Mouse (Mus musculus) CH12.LX (cell line): Measurements from ENCODE around the gene Tex14. TPM values are rescaled to one million over a fixed set of nuclear protein-coding genes. Genes with fewer than 3 reads are reported as not detected.

Source experiments
- DNase-seq: peaks from one replicate; pipeline ENCODE4 v3.0.0-alpha.2; 2013; ENCODE audit errors: extremely low read depth
- H3K27ac ChIP-seq: 2 replicates; pipeline ENCODE4 v1.5.1; 2012; ENCODE audit warnings: low read depth, mild to moderate bottlenecking, control low read depth, moderate library complexity; ENCODE audit not compliant: insufficient read depth
- H3K27me3 ChIP-seq: replicated peaks from 2 replicates; pipeline ENCODE3; 2012; ENCODE audit warnings: inconsistent platforms
- H3K36me3 ChIP-seq, 2 experiments: replicated peaks in 1 of 2; 2 replicates each; pipeline versions ENCODE3 to v1.6.1; 2012; ENCODE audit warnings: inconsistent platforms in 1 of 2, low read length in 1 of 2, mild to moderate bottlenecking in 1 of 2, mixed read lengths in 1 of 2, moderate library complexity in 1 of 2; ENCODE audit not compliant: control insufficient read depth in 1 of 2, insufficient read depth in 1 of 2
- H3K4me1 ChIP-seq, 2 experiments: 2 replicates each; pipeline ENCODE4 v1.6.1; 2012; ENCODE audit warnings: inconsistent platforms in 1 of 2, moderate library complexity in 1 of 2; ENCODE audit not compliant: insufficient read depth in 2 of 2, control insufficient read depth in 1 of 2
- H3K4me2 ChIP-seq: 2 replicates; pipeline ENCODE4 v1.6.1; 2012; ENCODE audit warnings: low read depth, mild to moderate bottlenecking, control low read depth; ENCODE audit not compliant: poor library complexity, insufficient read depth, severe bottlenecking
- H3K4me3 ChIP-seq, 3 experiments: fragments of 150-350 bp in 1 of 3; sonication (generic) in 1 of 3; replicated peaks in 1 of 3; 2 replicates each; pipeline versions ENCODE3 to v1.5.1; 2011 to 2012; ENCODE audit warnings: low read depth in 2 of 3, low read length in 2 of 3, mild to moderate bottlenecking in 2 of 3, moderate library complexity in 2 of 3, control low read depth in 1 of 3, improper control_type of control experiment in 1 of 3, inconsistent platforms in 1 of 3, mixed read lengths in 1 of 3; ENCODE audit not compliant: poor library complexity in 1 of 3
- H3K79me2 ChIP-seq: replicated peaks from 2 replicates; pipeline ENCODE4 v1.6.1; 2012; ENCODE audit warnings: mild to moderate bottlenecking, moderate library complexity; ENCODE audit not compliant: control insufficient read depth, poor library complexity, insufficient read depth, severe bottlenecking; ENCODE audit errors: extremely low read depth
- H3K9ac ChIP-seq: 2 replicates; pipeline ENCODE4 v1.6.1; 2012; ENCODE audit warnings: low read depth, mild to moderate bottlenecking, control low read depth, moderate library complexity; ENCODE audit not compliant: insufficient read depth
- H3K9me3 ChIP-seq: replicated peaks from 2 replicates; pipeline ENCODE3; 2012; ENCODE audit warnings: low read length, inconsistent platforms, mixed read lengths
- CHD1 ChIP-seq: IDR thresholded peaks from 2 replicates; pipeline ENCODE4 v1.6.1; 2012; ENCODE audit warnings: low read depth, low read length, improper control_type of control experiment, inconsistent platforms
- CHD2 ChIP-seq: IDR thresholded peaks from 2 replicates; pipeline ENCODE4 v1.6.1; 2011; ENCODE audit warnings: low read length, improper control_type of control experiment
- CTCF ChIP-seq, 2 experiments: IDR thresholded peaks in 1 of 2; conservative IDR thresholded peaks in 1 of 2; 2 replicates each; pipeline ENCODE4 v1.5.1; 2011 to 2012; ENCODE audit warnings: low read depth in 2 of 2, low read length in 2 of 2, improper control_type of control experiment in 1 of 2, inconsistent platforms in 1 of 2, mild to moderate bottlenecking in 1 of 2, moderate library complexity in 1 of 2
- E2F4 ChIP-seq: IDR thresholded peaks from 2 replicates; pipeline ENCODE4 v1.6.1; 2011; ENCODE audit warnings: low read depth, low read length, improper control_type of control experiment; ENCODE audit not compliant: insufficient replicate concordance
- ELF1 ChIP-seq: IDR thresholded peaks from 2 replicates; pipeline ENCODE4 v1.6.1; 2014; ENCODE audit warnings: low read depth, mild to moderate bottlenecking, inconsistent platforms, low read length, improper control_type of control experiment
- EP300 ChIP-seq: IDR thresholded peaks from 2 replicates; pipeline ENCODE4 v1.6.1; 2011; ENCODE audit warnings: low read length, improper control_type of control experiment
- ETS1 ChIP-seq: conservative IDR thresholded peaks from 2 replicates; pipeline ENCODE4 v1.6.1; 2012; ENCODE audit warnings: low read depth, mild to moderate bottlenecking, inconsistent platforms, low read length, improper control_type of control experiment, moderate library complexity
- GABPA ChIP-seq: IDR thresholded peaks from 2 replicates; pipeline ENCODE4 v1.6.1; 2012; ENCODE audit warnings: low read depth, low read length, improper control_type of control experiment, inconsistent platforms; ENCODE audit not compliant: insufficient replicate concordance
- HCFC1 ChIP-seq: IDR thresholded peaks from 2 replicates; pipeline ENCODE4 v1.6.1; 2012; ENCODE audit warnings: low read depth, mild to moderate bottlenecking, inconsistent platforms, low read length, improper control_type of control experiment
- IRF4 ChIP-seq: IDR thresholded peaks from 2 replicates; pipeline ENCODE4 v1.6.1; 2014; ENCODE audit warnings: low read depth, mild to moderate bottlenecking, inconsistent platforms, low read length, improper control_type of control experiment
- MAFK ChIP-seq: IDR thresholded peaks from 2 replicates; pipeline ENCODE4 v1.6.1; 2011; ENCODE audit warnings: low read length, improper control_type of control experiment; ENCODE audit not compliant: insufficient replicate concordance
- MAX ChIP-seq: IDR thresholded peaks from 2 replicates; pipeline ENCODE4 v1.6.1; 2011; ENCODE audit warnings: low read length, improper control_type of control experiment
- MAZ ChIP-seq: IDR thresholded peaks from 2 replicates; pipeline ENCODE4 v1.6.1; 2012; ENCODE audit warnings: low read depth, mild to moderate bottlenecking, inconsistent platforms, low read length, improper control_type of control experiment, moderate library complexity
- MEF2A ChIP-seq: IDR thresholded peaks from 2 replicates; pipeline ENCODE4 v1.6.1; 2014; ENCODE audit warnings: low read depth, mild to moderate bottlenecking, inconsistent platforms, low read length, improper control_type of control experiment, borderline replicate concordance
- MXI1 ChIP-seq: IDR thresholded peaks from 2 replicates; pipeline ENCODE4 v1.6.1; 2011; ENCODE audit warnings: mild to moderate bottlenecking, low read depth, low read length, improper control_type of control experiment
- MYC ChIP-seq: IDR thresholded peaks from 2 replicates; pipeline ENCODE4 v1.6.1; 2011; ENCODE audit warnings: low read depth, mild to moderate bottlenecking, improper control_type of control experiment, low read length
- NELFE ChIP-seq: IDR thresholded peaks from 2 replicates; pipeline ENCODE4 v1.6.1; 2011; ENCODE audit warnings: low read depth, low read length, improper control_type of control experiment
- NRF1 ChIP-seq: IDR thresholded peaks from 2 replicates; pipeline ENCODE4 v1.6.1; 2014; ENCODE audit warnings: low read depth, mild to moderate bottlenecking, inconsistent platforms, low read length, improper control_type of control experiment, moderate library complexity
- PAX5 ChIP-seq: IDR thresholded peaks from 2 replicates; pipeline ENCODE4 v1.6.1; 2012; ENCODE audit warnings: low read length, inconsistent platforms, mixed read lengths
- POLR2A ChIP-seq: IDR thresholded peaks from 2 replicates; pipeline ENCODE4 v1.6.1; 2011; ENCODE audit warnings: low read depth, mild to moderate bottlenecking, improper control_type of control experiment, low read length
- SMC3 ChIP-seq: IDR thresholded peaks from 2 replicates; pipeline ENCODE4 v1.6.1; 2011; ENCODE audit warnings: low read depth, low read length, improper control_type of control experiment
- TBP ChIP-seq: conservative IDR thresholded peaks from 2 replicates; pipeline ENCODE4 v1.6.1; 2011; ENCODE audit warnings: low read depth, low read length, improper control_type of control experiment
- TCF12 ChIP-seq: IDR thresholded peaks from 2 replicates; pipeline ENCODE4 v1.6.1; 2014; ENCODE audit warnings: low read depth, mild to moderate bottlenecking, inconsistent platforms, low read length, improper control_type of control experiment
- UBTF ChIP-seq: IDR thresholded peaks from 2 replicates; pipeline ENCODE4 v1.6.1; 2012; ENCODE audit warnings: low read depth, mild to moderate bottlenecking, inconsistent platforms, low read length, improper control_type of control experiment, moderate library complexity
- USF2 ChIP-seq: conservative IDR thresholded peaks from 2 replicates; pipeline ENCODE4 v1.6.1; 2011; ENCODE audit warnings: low read depth, low read length, improper control_type of control experiment
- ZC3H11A ChIP-seq: IDR thresholded peaks from 2 replicates; pipeline ENCODE4 v1.6.1; 2012; ENCODE audit warnings: low read depth, mild to moderate bottlenecking, inconsistent platforms, low read length, improper control_type of control experiment
- ZMIZ1 ChIP-seq: IDR thresholded peaks from 2 replicates; pipeline ENCODE4 v1.6.1; 2012; ENCODE audit warnings: low read depth, mild to moderate bottlenecking, inconsistent platforms, low read length, improper control_type of control experiment
- ZNF384 ChIP-seq: IDR thresholded peaks from 2 replicates; pipeline ENCODE4 v1.6.1; 2012; ENCODE audit warnings: low read depth, low read length, improper control_type of control experiment, inconsistent platforms
- dilution Hi-C: fragments of 300-500 bp; cut with MboI; formaldehyde crosslinking; loops from 2 replicates; pipeline ENCODE4 v1.14.3; 2020; ENCODE audit warnings: low sequenced_read_pairs; ENCODE audit not compliant: extremely low pct_unique_long_range_greater_than_20kb, extremely low pct_ligation_motif_present
- in situ Hi-C: fragments of 300-500 bp; cut with MboI; formaldehyde crosslinking; loops from 3 replicates; pipeline ENCODE4 v1.14.3; 2019; ENCODE audit warnings: low sequenced_read_pairs, low pct_ligation_motif_present, low pct_unique_long_range_greater_than_20kb, mixed read lengths
- polyA plus RNA-seq: library from polyadenylated mRNA; unstranded; fragments of >175 nt; gene quantifications from 2 replicates; pipeline ENCODE4 v1.2.1, GENCODE M21; 2012; ENCODE audit warnings: low read depth; ENCODE audit not compliant: insufficient read length
- total RNA-seq, 2 experiments: library from RNA; depleted of rRNA; stranded (reverse); fragments of 300-350 nt in 1 of 2; fragments of >200 nt in 1 of 2; gene quantifications; 2 replicates each; pipeline ENCODE4 v1.2.3; 2012 to 2014

Tex14 gene
- total and polyA plus RNA-seq, 3 experiments, result 1.3 to 2.1 (median 1.4) TPM

- DNase-seq, result no peak
- Histone ChIP-seq H3K4me1 (peaks cover 14 to 22% of the 10 kb centered on the region in 2 experiments), H3K36me3 (no peaks in the 10 kb centered on the region), H3K4me3 (no peak overlapping the region), H3K79me2 (no peaks in the 10 kb centered on the region), H3K9me3 (no peaks in the 10 kb centered on the region), H3K27me3 (peaks cover 51% of the 10 kb centered on the region), H3K27ac (no peak overlapping the region), H3K9ac (no peak overlapping the region), H3K4me2 (no peak overlapping the region)
- TF ChIP-seq ZMIZ1, result no peak
- no peak for TF ChIP-seq TCF12
- no peak for TF ChIP-seq MAFK
- TF ChIP-seq MXI1, result no peak
- TF ChIP-seq CTCF (conservative IDR thresholded peaks at IDR 0.05 in 1 of 2, IDR thresholded peaks at IDR 0.05 in 1 of 2; ENCODE audit: low read depth in 2 of 2, low read length in 2 of 2), result no peak
- TF ChIP-seq USF2, result no peak
- TF ChIP-seq HCFC1, result no peak
- TF ChIP-seq UBTF, result no peak
- no peak for TF ChIP-seq ZNF384
- TF ChIP-seq NRF1, result no peak
- in situ Hi-C loops, result no loop called here
- dilution Hi-C loops, result no loop called here
Observed at GRCm38 (mm10) chr11:87581933-87582710, 177.3 kb downstream of the Tex14 start.

- Histone ChIP-seq H3K27ac (no peak overlapping the region), H3K36me3 (no peaks in the 10 kb centered on the region), H3K79me2 (no peaks in the 10 kb centered on the region), H3K9ac (0 out of 2 replicates have a peak overlapping the region, but pooled peaks have one; percentile 1), H3K4me3 (no peak overlapping the region), H3K4me1 (peaks cover 14 to 16% of the 10 kb centered on the region in 2 experiments), H3K4me2 (no peak overlapping the region), H3K9me3 (no peaks in the 10 kb centered on the region), H3K27me3 (peaks cover 40% of the 10 kb centered on the region)
- in situ Hi-C loops (no loop called here), dilution Hi-C loops (no loop called here)
- no peak for DNase-seq
- TF ChIP-seq CHD2 (0 out of 2 replicates have a peak, but pooled peaks have one; percentile 24), NELFE (peak; percentile 27; the same call in 1 of the 2 replicates), POLR2A (0 out of 2 replicates have a peak, but pooled peaks have one; percentile 38), ZNF384 (no peak), MEF2A (peak; percentile 27; the same call in 1 of the 2 replicates), E2F4 (no peak), IRF4 (peak; percentile 65), ETS1 (no peak), MAZ (0 out of 2 replicates have a peak, but pooled peaks have one; percentile 59), ELF1 (no peak), CHD1 (no peak), TCF12 (no peak), USF2 (no peak), MXI1 (peak; percentile 24; the same call in 1 of the 2 replicates), MAFK (no peak), UBTF (no peak), MAX (no peak), CTCF (conservative IDR thresholded peaks at IDR 0.05 in 1 of 2, IDR thresholded peaks at IDR 0.05 in 1 of 2; ENCODE audit: low read depth in 2 of 2, low read length in 2 of 2) (peak in 1 of 2 experiments; percentile 12; a peak in 1 of 4 replicates), EP300 (peak; percentile 52; the same call in 1 of the 2 replicates), ZMIZ1 (peak; percentile 65; the same call in 1 of the 2 replicates), SMC3 (no peak; the same call in 1 of the 2 replicates), HCFC1 (no peak), PAX5 (no peak), ZC3H11A (no peak), TBP (0 out of 2 replicates have a peak, but pooled peaks have one; percentile 43), MYC (no peak), GABPA (no peak)
Observed at GRCm38 (mm10) chr11:87583291-87584034, 178.6 kb downstream of the Tex14 start.
